In genomic region chr17:45250450-45250849, GRCm38 (mm10) we compare ENCODE assay signal across 26 mouse cellular contexts.
DNase-seq lines count a peak whose midpoint lies in the region; ATAC-seq lines count a peak whose summit lies in the region.
"Had no signal": no experiment of that assay in that cellular context is flagged by ENCODE, and none has a peak within 500 bp of the region (broad histone marks: within the 10 kb centered on the region; RNA-seq: fewer than 3 reads in every experiment).

No protein-coding gene starts in this region.

- ATAC-seq in neural tube, embryonic 14.5 days (ENCODE audit: low read depth): peak; percentile 16; the same call in 1 of the 2 replicates
- ATAC-seq in neural tube, embryonic 15.5 days (ENCODE audit: low FRiP score): peak; percentile 33; the same call in 1 of the 2 replicates
- ATAC-seq in midbrain, embryonic 13.5 days: no peak
- no peak for ATAC-seq in forebrain, embryonic 15.5 days (replicated peaks)
- ATAC-seq: lung, postnatal 0 days had no signal

- no peaks in the 10 kb centered on the region for H3K9me3 ChIP-seq in neural tube, embryonic 14.5 days (ENCODE audit: control insufficient read depth, low read length)
- H3K9me3 ChIP-seq in limb, embryonic 10.5 days (replicated peaks): no peaks in the 10 kb centered on the region
- H3K9me3 ChIP-seq in neural tube, embryonic 15.5 days (replicated peaks): no peaks in the 10 kb centered on the region
- H3K9me3 ChIP-seq in midbrain, embryonic 13.5 days: no peaks in the 10 kb centered on the region
- H3K9me3 ChIP-seq in forebrain, embryonic 15.5 days: no peaks in the 10 kb centered on the region
- H3K9me3 ChIP-seq: embryonic facial prominence, embryonic 10.5 days; embryonic facial prominence, embryonic 15.5 days; forebrain, embryonic 12.5 days; heart, embryonic 12.5 days; hindbrain, embryonic 13.5 days; liver, embryonic 13.5 days had no signal

- H3K4me3 ChIP-seq in neural tube, embryonic 14.5 days (ENCODE audit: low read depth, low read length): no peak overlapping the region
- H3K4me3 ChIP-seq in limb, embryonic 10.5 days: no peak overlapping the region
- H3K4me3 ChIP-seq in neural tube, embryonic 15.5 days (replicated peaks): no peak overlapping the region
- H3K4me3 ChIP-seq in midbrain, embryonic 13.5 days (replicated peaks): no peak overlapping the region
- no peak overlapping the region for H3K4me3 ChIP-seq in forebrain, embryonic 15.5 days
- H3K4me3 ChIP-seq: embryonic facial prominence, embryonic 15.5 days; heart, embryonic 12.5 days; liver, embryonic 13.5 days had no signal

- 69% methylated on average over 10 of the region's 10 CpGs for WGBS in neural tube, embryonic 14.5 days
- 70% methylated on average over 10 of the region's 10 CpGs for WGBS in limb, embryonic 10.5 days
- WGBS in neural tube, embryonic 15.5 days: 62% methylated on average over 10 of the region's 10 CpGs
- 88% methylated on average over 10 of the region's 10 CpGs for WGBS in midbrain, embryonic 13.5 days
- 60% methylated on average over 10 of the region's 10 CpGs for WGBS in forebrain, embryonic 15.5 days

- H3K4me1 ChIP-seq in neural tube, embryonic 14.5 days (ENCODE audit: control insufficient read depth, insufficient read depth, low read length): peaks cover 2% of the 10 kb centered on the region; the same call in 1 of the 2 replicates
- H3K4me1 ChIP-seq in limb, embryonic 10.5 days: peaks cover 41% of the 10 kb centered on the region
- H3K4me1 ChIP-seq in neural tube, embryonic 15.5 days: peaks cover 13% of the 10 kb centered on the region
- H3K4me1 ChIP-seq in midbrain, embryonic 13.5 days (replicated peaks): peaks cover 5% of the 10 kb centered on the region
- no peaks in the 10 kb centered on the region for H3K4me1 ChIP-seq in forebrain, embryonic 15.5 days
- H3K4me1 ChIP-seq: liver, embryonic 13.5 days had no signal

- no peaks in the 10 kb centered on the region for H3K36me3 ChIP-seq in neural tube, embryonic 14.5 days (ENCODE audit: control insufficient read depth, insufficient read depth, low read length)
- H3K36me3 ChIP-seq in limb, embryonic 10.5 days: no peaks in the 10 kb centered on the region
- no peaks in the 10 kb centered on the region for H3K36me3 ChIP-seq in neural tube, embryonic 15.5 days
- no peaks in the 10 kb centered on the region for H3K36me3 ChIP-seq in midbrain, embryonic 13.5 days
- H3K36me3 ChIP-seq in forebrain, embryonic 15.5 days: no peaks in the 10 kb centered on the region
- H3K36me3 ChIP-seq: embryonic facial prominence, embryonic 10.5 days; embryonic facial prominence, embryonic 15.5 days; forebrain, embryonic 12.5 days; heart, embryonic 12.5 days; hindbrain, embryonic 13.5 days; liver, embryonic 13.5 days had no signal

- H3K4me2 ChIP-seq in neural tube, embryonic 14.5 days (ENCODE audit: low read depth, low read length): no peak overlapping the region
- no peak overlapping the region for H3K4me2 ChIP-seq in neural tube, embryonic 15.5 days
- no peak overlapping the region for H3K4me2 ChIP-seq in midbrain, embryonic 13.5 days (replicated peaks)
- H3K4me2 ChIP-seq in forebrain, embryonic 15.5 days (replicated peaks): no peak overlapping the region
- H3K4me2 ChIP-seq: liver, embryonic 13.5 days had no signal

- H3K9ac ChIP-seq in neural tube, embryonic 14.5 days (replicated peaks; ENCODE audit: low read depth, low read length): no peak overlapping the region
- no peak overlapping the region for H3K9ac ChIP-seq in neural tube, embryonic 15.5 days (replicated peaks)
- H3K9ac ChIP-seq in midbrain, embryonic 13.5 days (replicated peaks): no peak overlapping the region
- no peak overlapping the region for H3K9ac ChIP-seq in forebrain, embryonic 15.5 days (replicated peaks)
- H3K9ac ChIP-seq: embryonic facial prominence, embryonic 15.5 days; forebrain, embryonic 12.5 days; heart, embryonic 12.5 days; hindbrain, embryonic 13.5 days; liver, embryonic 13.5 days had no signal

- no peaks in the 10 kb centered on the region for H3K27me3 ChIP-seq in neural tube, embryonic 14.5 days (ENCODE audit: control insufficient read depth, insufficient read depth, low read length)
- H3K27me3 ChIP-seq in limb, embryonic 10.5 days (ENCODE audit: low read depth, poor library complexity, severe bottlenecking): peaks cover 25% of the 10 kb centered on the region; the same call in 1 of the 2 replicates
- H3K27me3 ChIP-seq in neural tube, embryonic 15.5 days (replicated peaks): no peaks in the 10 kb centered on the region
- H3K27me3 ChIP-seq in midbrain, embryonic 13.5 days: peaks cover 14% of the 10 kb centered on the region
- H3K27me3 ChIP-seq in forebrain, embryonic 15.5 days: no peaks in the 10 kb centered on the region
- H3K27me3 ChIP-seq: hindbrain, embryonic 13.5 days; liver, embryonic 13.5 days had no signal

- DNase-seq in neural tube, embryonic 10.5 days (ENCODE audit: extremely low spot score, low spot score): no peak
- DNase-seq in kidney, postnatal 10 days: peak; percentile 34
- no peak for DNase-seq in limb, embryonic 10.5 days (ENCODE audit: low spot score)
- DNase-seq in frontal cortex, postnatal 10 days (ENCODE audit: low spot score in 2 of 2): no peak
- DNase-seq: adrenal gland, postnatal 25 days; cerebellum, postnatal 10 days; gastrocnemius, postnatal 14 days; heart, adult 18-20 months; heart, postnatal 4 days; layer of hippocampus, postnatal 36 days; liver, embryonic 13.5 days; lung, adult 18-20 months; lung, postnatal 4 days; midbrain, embryonic 14.5 days; thymus, adult 2 months; thymus, postnatal 36 days had no signal

- no peak overlapping the region for H3K27ac ChIP-seq in neural tube, embryonic 14.5 days (ENCODE audit: low read depth, low read length)
- peak overlapping the region; percentile 63 for H3K27ac ChIP-seq in limb, embryonic 10.5 days
- H3K27ac ChIP-seq in neural tube, embryonic 15.5 days (replicated peaks): no peak overlapping the region
- no peak overlapping the region for H3K27ac ChIP-seq in midbrain, embryonic 13.5 days
- no peak overlapping the region for H3K27ac ChIP-seq in forebrain, embryonic 15.5 days (replicated peaks)
- H3K27ac ChIP-seq: embryonic facial prominence, embryonic 15.5 days; forebrain, embryonic 12.5 days; hindbrain, embryonic 13.5 days; liver, embryonic 13.5 days had no signal

Comparison
In these comparisons a context has a peak if more than half of its experiments do, and no peak if none do; other contexts are left out.
1. ATAC-seq: peak in neural tube, embryonic 14.5 days (single experiment) and neural tube, embryonic 15.5 days (single experiment); none in midbrain, embryonic 13.5 days (single experiment) and forebrain, embryonic 15.5 days (single experiment).